Mouse (Mus musculus) kidney, postnatal 14 days (tissue): ENCODE data around the gene C1s1.
"Not testable (repeated sequence)": the region's sequence is repeated elsewhere in the genome, so short reads cannot be mapped to it uniquely, and the experiment has no call there.

Experiments
- DNase-seq: peaks from one replicate; pipeline ENCODE4 v3.0.0; 2022; ENCODE audit warnings: mixed read lengths

C1s1 gene

GRCm38 (mm10) chr6:124542284-124542683 lies at the start of gene C1s1:
Gene C1s1, minus strand, starts transcription at chr6:124542359.
- peak; percentile 72 for DNase-seq

GRCm38 (mm10) chr6:124588771-124589170 lies 46.6 kb upstream of the C1s1 start:
- no peak for DNase-seq

- no peak for DNase-seq
Measured at GRCm38 (mm10) chr6:124586266-124586665, 44.1 kb upstream of the C1s1 start.

GRCm38 (mm10) chr6:124585761-124586160 lies 43.6 kb upstream of the C1s1 start:
- no peak for DNase-seq

- no peak for DNase-seq
Measured at GRCm38 (mm10) chr6:124584935-124585334, 42.8 kb upstream of the C1s1 start.

GRCm38 (mm10) chr6:124582231-124582630 lies 40.1 kb upstream of the C1s1 start:
- no peak for DNase-seq

GRCm38 (mm10) chr6:124580155-124580554 lies 38.0 kb upstream of the C1s1 start:
- DNase-seq, result not testable (repeated sequence)

- DNase-seq, result not testable (repeated sequence)
Measured at GRCm38 (mm10) chr6:124575155-124575678, 33.1 kb upstream of the C1s1 start.

- peak; percentile 65 for DNase-seq
Measured at GRCm38 (mm10) chr6:124570026-124570425, 27.9 kb upstream of the C1s1 start, which contains the start of gene C1rb. Gene C1rb, plus strand, starts transcription at chr6:124570294.

- not testable (repeated sequence) for DNase-seq
Measured at GRCm38 (mm10) chr6:124561611-124562010, 19.5 kb upstream of the C1s1 start.

- not testable (repeated sequence) for DNase-seq
Measured at GRCm38 (mm10) chr6:124561156-124561555, 19.0 kb upstream of the C1s1 start.

GRCm38 (mm10) chr6:124555956-124556355 lies 13.8 kb upstream of the C1s1 start:
- DNase-seq, result not testable (repeated sequence)

- DNase-seq, result no peak
Measured at GRCm38 (mm10) chr6:124552766-124553165, 10.6 kb upstream of the C1s1 start.

- DNase-seq, result no peak
Measured at GRCm38 (mm10) chr6:124549023-124549550, 6.9 kb upstream of the C1s1 start.

GRCm38 (mm10) chr6:124547979-124548378 lies 5.8 kb upstream of the C1s1 start:
- not testable (repeated sequence) for DNase-seq

- DNase-seq, result no peak
Measured at GRCm38 (mm10) chr6:124545425-124545824, 3.3 kb upstream of the C1s1 start.

- peak; percentile 15 for DNase-seq
Measured at GRCm38 (mm10) chr6:124544466-124544865, 2.3 kb upstream of the C1s1 start.

GRCm38 (mm10) chr6:124541176-124541575 lies 983 bp downstream of the C1s1 start:
- not testable (repeated sequence) for DNase-seq

GRCm38 (mm10) chr6:124536125-124536829 lies 5.9 kb downstream of the C1s1 start:
- DNase-seq, result not testable (repeated sequence)

GRCm38 (mm10) chr6:124531077-124531476 lies 11.1 kb downstream of the C1s1 start:
- DNase-seq, result no peak

GRCm38 (mm10) chr6:124527881-124528280 lies 14.3 kb downstream of the C1s1 start:
- DNase-seq, result no peak

- DNase-seq, result not testable (repeated sequence)
Measured at GRCm38 (mm10) chr6:124522082-124522481, 20.1 kb downstream of the C1s1 start.

GRCm38 (mm10) chr6:124517733-124518132 lies 24.4 kb downstream of the C1s1 start:
- DNase-seq, result not testable (repeated sequence)

- peak; percentile 71 for DNase-seq
Measured at GRCm38 (mm10) chr6:124512355-124512836, 29.8 kb downstream of the C1s1 start, which contains the start of gene C1ra. Gene C1ra, plus strand, starts transcription at chr6:124512405.
